Mouse (Mus musculus): ENCODE results near the gene Slc35f3.
"Not testable (repeated sequence)": the region's sequence is repeated elsewhere in the genome, so short reads cannot be mapped to it uniquely, and the experiment has no call there.

Gene Slc35f3

GRCm38 (mm10) chr8:126338864-126339263 is 40.5 kb downstream of the Slc35f3 start:
- no peak for DNase-seq

GRCm38 (mm10) chr8:126339357-126339756 is 41.0 kb downstream of the Slc35f3 start:
- no peak for DNase-seq

GRCm38 (mm10) chr8:126341200-126341599 is 42.8 kb downstream of the Slc35f3 start:
- DNase-seq, result no peak

- DNase-seq, result no peak
These were observed 45.1 kb downstream of the Slc35f3 start for GRCm38 (mm10) chr8:126343427-126343826.

GRCm38 (mm10) chr8:126345100-126345499 is 46.7 kb downstream of the Slc35f3 start:
- no peak for DNase-seq

GRCm38 (mm10) chr8:126353259-126353658 is 54.9 kb downstream of the Slc35f3 start:
- no peak for DNase-seq

- no peak for DNase-seq
These were observed 59.6 kb downstream of the Slc35f3 start for GRCm38 (mm10) chr8:126357946-126358345.

- no peak for DNase-seq
These were observed 60.9 kb downstream of the Slc35f3 start for GRCm38 (mm10) chr8:126359296-126359695.

GRCm38 (mm10) chr8:126360106-126360505 is 61.7 kb downstream of the Slc35f3 start:
- no peak for DNase-seq

GRCm38 (mm10) chr8:126360701-126361100 is 62.3 kb downstream of the Slc35f3 start:
- no peak for DNase-seq

GRCm38 (mm10) chr8:126366251-126366650 is 67.9 kb downstream of the Slc35f3 start:
- no peak for DNase-seq

GRCm38 (mm10) chr8:126368349-126369054 is 70.1 kb downstream of the Slc35f3 start:
- DNase-seq, result no peak

GRCm38 (mm10) chr8:126371871-126372270 is 73.5 kb downstream of the Slc35f3 start:
- no peak for DNase-seq

- no peak for DNase-seq
These were observed 81.2 kb downstream of the Slc35f3 start for GRCm38 (mm10) chr8:126379580-126379979.

GRCm38 (mm10) chr8:126380141-126380540 is 81.8 kb downstream of the Slc35f3 start:
- DNase-seq, result no peak

- DNase-seq, result no peak
These were observed 82.9 kb downstream of the Slc35f3 start for GRCm38 (mm10) chr8:126381299-126381698.

GRCm38 (mm10) chr8:126382216-126382615 is 83.9 kb downstream of the Slc35f3 start:
- DNase-seq, result peak; percentile 13

- peak; percentile 32 for DNase-seq
These were observed 84.4 kb downstream of the Slc35f3 start for GRCm38 (mm10) chr8:126382749-126383148.

GRCm38 (mm10) chr8:126387566-126387965 is 89.2 kb downstream of the Slc35f3 start:
- DNase-seq, result peak; percentile 11

GRCm38 (mm10) chr8:126391541-126391940 is 93.2 kb downstream of the Slc35f3 start:
- DNase-seq, result peak; percentile 23

- no peak for DNase-seq
These were observed 97.0 kb downstream of the Slc35f3 start for GRCm38 (mm10) chr8:126395386-126395785.

GRCm38 (mm10) chr8:126395917-126396316 is 97.6 kb downstream of the Slc35f3 start:
- DNase-seq, result no peak

- peak; percentile 3 for DNase-seq
These were observed 100.0 kb downstream of the Slc35f3 start for GRCm38 (mm10) chr8:126398349-126398748.

GRCm38 (mm10) chr8:126404550-126404949 is 106.2 kb downstream of the Slc35f3 start:
- not testable (repeated sequence) for DNase-seq

GRCm38 (mm10) chr8:126405030-126405429 is 106.7 kb downstream of the Slc35f3 start:
- DNase-seq, result no peak

Measured in lung, postnatal 10 days (tissue).